Mouse (Mus musculus) ovary, postnatal 36 days (tissue): ENCODE data around the gene Srrt.
A peak's percentile ranks its signal among the peaks of the same experiment; 100 is the strongest.

Source experiments
- DNase-seq: peaks from one replicate; pipeline ENCODE4 v3.0.0; 2022; ENCODE audit warnings: low spot score, mixed read lengths

Srrt gene

GRCm38 (mm10) chr5:137337190-137337589, 29.7 kb upstream of the Srrt start:
- no peak for DNase-seq

DNA sequence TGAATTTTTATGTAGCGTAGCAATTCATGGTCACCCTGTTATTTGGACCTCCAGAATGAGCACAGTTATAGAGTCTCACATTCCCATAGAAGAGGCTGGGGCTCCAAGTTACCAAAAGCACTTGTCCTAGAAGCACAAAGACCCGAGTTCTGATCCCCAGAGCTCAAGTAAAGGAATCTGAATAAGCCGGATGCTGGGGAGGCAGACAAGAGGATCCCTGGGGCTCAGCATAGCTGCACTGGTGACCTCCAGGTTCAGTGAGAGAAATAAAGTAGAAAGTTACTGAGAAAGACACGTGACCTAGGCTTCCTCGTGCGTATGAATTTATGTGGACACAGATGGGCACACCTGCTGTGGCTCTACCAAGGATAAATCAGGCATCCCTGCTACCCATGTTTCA, 27.6 kb upstream of the Srrt start:
- no peak for DNase-seq

- no peak for DNase-seq
Measured at GRCm38 (mm10) chr5:137334317-137334716, 26.8 kb upstream of the Srrt start.

- peak; percentile 91 for DNase-seq
Measured at GRCm38 (mm10) chr5:137333512-137334174, 26.2 kb upstream of the Srrt start, which contains the start of gene Slc12a9. TSS of gene Slc12a9 (minus strand) at chr5:137333597.

- no peak for DNase-seq
Measured at GRCm38 (mm10) chr5:137332857-137333511, 25.5 kb upstream of the Srrt start.

DNA sequence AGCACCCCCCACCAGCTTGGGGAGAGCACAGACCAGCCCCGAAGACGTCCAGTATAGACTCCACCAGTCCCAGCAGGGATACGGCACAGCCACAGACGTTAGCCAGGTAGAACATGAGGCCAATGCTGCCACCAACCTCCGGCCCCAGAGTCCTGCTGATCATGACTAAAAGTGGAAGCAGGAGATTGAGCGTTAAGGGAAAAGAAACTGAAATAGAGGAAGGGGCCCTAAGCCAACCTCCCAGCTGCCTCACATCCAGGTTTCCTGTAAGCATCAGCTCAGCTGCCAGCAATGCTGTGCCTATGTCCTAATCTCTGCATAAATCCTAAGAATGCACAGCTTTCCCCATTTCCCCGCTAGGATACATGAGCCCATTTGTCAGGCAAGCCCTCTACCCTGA, 23.4 kb upstream of the Srrt start:
- no peak for DNase-seq

GRCm38 (mm10) chr5:137320996-137321395, 13.5 kb upstream of the Srrt start:
- no peak for DNase-seq

GRCm38 (mm10) chr5:137318570-137318969, 11.1 kb upstream of the Srrt start:
- DNase-seq, result no peak

DNA sequence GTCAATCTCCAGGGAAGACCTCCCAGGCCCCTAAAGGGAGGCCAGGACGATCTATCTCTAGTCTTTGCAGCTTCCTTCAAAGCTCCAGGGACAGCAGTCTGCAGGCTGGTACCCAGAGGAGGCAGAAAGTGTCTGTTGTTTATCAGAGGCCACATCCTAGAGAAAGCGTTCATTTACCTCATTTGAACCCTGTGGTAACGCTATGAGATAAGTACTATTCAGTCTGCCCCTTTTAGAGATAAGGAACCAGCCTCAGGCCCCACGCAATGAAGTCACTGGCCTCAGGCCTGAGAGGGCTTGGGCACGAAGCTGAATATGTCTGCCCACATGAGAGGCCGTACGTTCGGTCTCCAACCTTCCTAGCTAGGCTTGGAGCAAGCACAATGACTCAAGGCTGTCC, 9.9 kb upstream of the Srrt start:
- DNase-seq, result no peak

- DNase-seq, result peak; percentile 56
Measured at GRCm38 (mm10) chr5:137315084-137315903, 7.8 kb upstream of the Srrt start.

GRCm38 (mm10) chr5:137314193-137315083, 7.0 kb upstream of the Srrt start, which contains the start of gene Trip6:
TSS of gene Trip6 (minus strand) at chr5:137314404.
- DNase-seq, result peak; percentile 90

GRCm38 (mm10) chr5:137313466-137314192, 6.2 kb upstream of the Srrt start:
- DNase-seq, result peak; percentile 26

- DNase-seq, result no peak
Measured at GRCm38 (mm10) chr5:137308356-137308755, 882 bp upstream of the Srrt start.

GRCm38 (mm10) chr5:137306439-137307005, 952 bp downstream of the Srrt start:
- DNase-seq, result no peak

- DNase-seq, result no peak
Measured at GRCm38 (mm10) chr5:137305822-137306221, 1.7 kb downstream of the Srrt start.

DNA sequence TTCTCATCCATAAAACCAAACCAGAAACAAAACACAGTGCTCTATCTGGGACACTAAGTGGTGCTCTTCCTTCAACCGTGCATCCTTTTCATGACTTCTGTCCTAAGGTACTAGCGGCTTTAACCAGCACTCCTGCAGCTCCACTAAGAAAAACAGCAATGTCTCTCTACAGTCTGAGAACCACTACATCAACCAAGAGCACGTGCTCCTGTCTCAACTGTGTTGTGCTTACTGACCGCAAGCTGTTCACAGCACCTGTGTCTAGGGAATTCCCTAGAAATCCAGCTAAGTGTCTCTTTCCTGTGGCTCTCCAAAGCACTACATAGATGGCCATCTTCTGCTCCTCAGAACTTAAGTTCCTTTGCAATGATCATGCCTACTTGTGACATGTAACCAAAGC, 2.7 kb downstream of the Srrt start:
- DNase-seq, result no peak

GRCm38 (mm10) chr5:137304165-137304564, 3.3 kb downstream of the Srrt start:
- DNase-seq, result no peak

DNA sequence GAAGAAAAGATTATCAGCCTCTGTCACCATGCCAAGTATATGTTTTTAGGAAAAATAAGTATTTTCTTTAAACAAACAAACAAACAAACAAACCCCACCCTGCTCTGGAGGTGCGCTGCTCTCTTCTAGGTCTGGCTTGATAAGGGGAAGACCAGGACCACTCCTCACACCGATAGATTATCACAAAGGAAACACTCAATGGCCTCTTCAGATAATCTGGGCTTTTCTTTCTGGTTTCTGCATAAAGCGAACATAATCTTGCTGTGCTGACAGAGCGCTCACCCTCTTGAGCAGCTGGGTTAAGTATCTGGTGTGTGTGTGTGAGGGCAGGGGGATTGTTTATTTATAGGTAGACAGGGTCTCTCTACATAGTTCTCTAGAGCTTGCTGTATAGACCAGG, 3.9 kb downstream of the Srrt start:
- DNase-seq, result no peak

- DNase-seq, result peak; percentile 34
Measured at GRCm38 (mm10) chr5:137301253-137301652, 6.2 kb downstream of the Srrt start.

- DNase-seq, result no peak
Measured at GRCm38 (mm10) chr5:137299240-137299639, 8.2 kb downstream of the Srrt start.

GRCm38 (mm10) chr5:137297126-137297525, 10.3 kb downstream of the Srrt start:
- DNase-seq, result no peak
